ENCODE assay signal across 12 mouse cellular contexts in the genomic region with DNA sequence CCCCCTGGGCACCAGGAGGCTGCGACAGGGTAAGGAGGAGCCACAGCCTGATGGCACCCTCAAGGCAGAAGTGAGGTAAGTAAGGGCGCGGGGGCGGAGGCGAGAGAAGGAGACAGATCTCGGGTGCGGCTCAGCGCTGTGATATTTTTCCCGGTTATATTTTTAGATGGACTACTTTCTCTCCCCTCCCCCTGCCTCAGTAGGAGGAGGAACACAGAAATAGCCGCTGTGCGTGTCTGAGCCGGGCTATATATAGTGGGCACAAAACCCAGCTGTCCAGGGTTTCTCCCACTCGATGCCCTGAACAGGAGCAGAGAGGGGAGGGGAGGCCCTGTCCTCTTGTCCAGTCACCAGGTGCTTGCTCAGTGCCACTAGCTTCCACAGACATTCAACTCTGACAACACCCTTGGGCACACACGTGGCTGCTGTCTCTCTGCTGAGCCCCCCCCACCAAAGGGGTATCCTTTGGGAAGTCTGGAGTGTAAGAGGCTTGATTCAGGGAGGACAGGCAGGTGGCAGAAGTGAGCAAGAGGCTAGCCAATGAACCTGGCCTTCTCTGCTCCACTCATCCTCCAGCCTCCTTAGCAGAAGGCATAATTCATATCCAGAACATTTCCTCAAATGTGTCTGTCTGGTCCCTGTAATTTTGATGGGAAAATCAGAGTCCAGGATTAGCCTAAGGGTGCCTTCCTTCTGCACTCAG.
DNase-seq lines count a peak whose midpoint lies in the region; ATAC-seq and TF ChIP-seq lines count a peak whose summit lies in the region.
"Had no signal": no experiment of that assay in that cellular context is flagged by ENCODE, and none has a peak within 500 bp of the region (broad histone marks: within the 10 kb centered on the region; RNA-seq: fewer than 3 reads in every experiment).

No protein-coding gene starts in this region.

- H3K4me2 ChIP-seq in heart, embryonic 13.5 days, result peak overlapping the region; percentile 63
- H3K4me2 ChIP-seq: forebrain, embryonic 15.5 days; liver, embryonic 13.5 days had no signal

- no peaks in the 10 kb centered on the region for H3K27me3 ChIP-seq in cerebellum, adult 2 months (ENCODE audit: control insufficient read depth, insufficient read depth, low read length)
- peaks cover 14% of the 10 kb centered on the region; the same call in 1 of the 2 replicates for H3K27me3 ChIP-seq in heart, embryonic 13.5 days (replicated peaks)
- H3K27me3 ChIP-seq: liver, embryonic 13.5 days had no signal

- TF ChIP-seq POLR2A in cerebellum, adult 2 months (IDR thresholded peaks at IDR 0.05; ENCODE audit: borderline replicate concordance, insufficient read depth, low read length), result no peak
- TF ChIP-seq POLR2A in brain, embryonic 14.5 days (IDR thresholded peaks at IDR 0.05; ENCODE audit: borderline replicate concordance, extremely low read depth, insufficient read depth, insufficient read length, poor library complexity, severe bottlenecking), result no peak

- no peak overlapping the region for H3K27ac ChIP-seq in cerebellum, adult 2 months (ENCODE audit: insufficient read depth, low read length)
- peak overlapping the region; percentile 28; the same call in 1 of the 2 replicates for H3K27ac ChIP-seq in heart, embryonic 13.5 days (replicated peaks)
- H3K27ac ChIP-seq: forebrain, embryonic 15.5 days; liver, embryonic 13.5 days had no signal

- H3K9me3 ChIP-seq in heart, embryonic 13.5 days, result no peaks in the 10 kb centered on the region
- H3K9me3 ChIP-seq: forebrain, embryonic 15.5 days; liver, embryonic 13.5 days had no signal

- no peak for DNase-seq in cerebellum, adult 2 months
- DNase-seq in cerebellum, adult 9-11 months, result no peak
- DNase-seq in brain, embryonic 14.5 days (ENCODE audit: low read depth), result no peak
- DNase-seq in left cerebral cortex, adult 9 months (ENCODE audit: low spot score in 2 of 2), result peak; percentile 88 to 96
- DNase-seq in cerebellum, adult 18-20 months, result no peak
- DNase-seq in ovary, adult 18-20 months (ENCODE audit: low spot score), result no peak
- no peak for DNase-seq in cerebellum, postnatal 36 days
- DNase-seq: cerebellum, adult 11-12 months; liver, embryonic 13.5 days had no signal

- no peak overlapping the region for H3K4me3 ChIP-seq in cerebellum, adult 2 months (replicated peaks; ENCODE audit: insufficient read depth, low read depth, low read length)
- H3K4me3 ChIP-seq in heart, embryonic 13.5 days, result peak overlapping the region; percentile 33
- H3K4me3 ChIP-seq: forebrain, embryonic 15.5 days; liver, embryonic 13.5 days had no signal

- peak; percentile 30; the same call in 1 of the 2 replicates for TF ChIP-seq CTCF in cerebellum, adult 2 months (IDR thresholded peaks at IDR 0.05; ENCODE audit: borderline replicate concordance, insufficient read depth, low read depth, low read length)
- TF ChIP-seq CTCF in brain, embryonic 14.5 days (IDR thresholded peaks at IDR 0.05; ENCODE audit: borderline replicate concordance, extremely low read depth, insufficient read depth, insufficient read length), result peak; percentile 12; the same call in 1 of the 2 replicates

- H3K9ac ChIP-seq in heart, embryonic 13.5 days, result peak overlapping the region; percentile 59
- H3K9ac ChIP-seq: forebrain, embryonic 15.5 days; liver, embryonic 13.5 days had no signal

- H3K4me1 ChIP-seq in cerebellum, adult 2 months (ENCODE audit: control insufficient read depth, insufficient read depth, low read length), result peaks cover 21% of the 10 kb centered on the region
- H3K4me1 ChIP-seq in heart, embryonic 13.5 days, result peaks cover 19% of the 10 kb centered on the region
- H3K4me1 ChIP-seq: liver, embryonic 13.5 days had no signal

- H3K36me3 ChIP-seq in heart, embryonic 13.5 days, result no peaks in the 10 kb centered on the region
- H3K36me3 ChIP-seq: forebrain, embryonic 15.5 days; liver, embryonic 13.5 days had no signal

- WGBS in cerebellum, adult 2 months, result 69% methylated on average over 14 of the region's 14 CpGs
- 28% methylated on average over 14 of the region's 14 CpGs for whole genome bisulfite sequencing in heart, embryonic 13.5 days

- ATAC-seq in heart, embryonic 13.5 days (ENCODE audit: extremely low read depth, insufficient number of reproducible peaks, low FRiP score, low TSS enrichment), result no peak; the same call in 1 of the 2 replicates
- ATAC-seq: forebrain, embryonic 15.5 days; Patski had no signal

Comparison
In these comparisons a context has a peak if more than half of its experiments do, and no peak if none do; other contexts are left out.
1. DNase-seq: peak in left cerebral cortex, adult 9 months (2 of 2); none in cerebellum, adult 2 months (0 of 2), cerebellum, adult 9-11 months (single experiment), brain, embryonic 14.5 days (single experiment), cerebellum, adult 18-20 months (0 of 2), ovary, adult 18-20 months (single experiment) and cerebellum, postnatal 36 days (0 of 2).